Mouse (Mus musculus) C3H10T1/2 (cell line): ENCODE results near the gene Zfp989. TPM values are rescaled to one million over a fixed set of nuclear protein-coding genes. Genes with fewer than 3 reads are reported as not detected.

Source experiments
- polyA plus RNA-seq, 2 experiments: library from polyadenylated mRNA; unstranded; fragments of >200 nt; fragmentation: generic; extraction: Trizol; gene quantifications; one replicate each; pipeline ENCODE4 v1.2.1; 2012; ENCODE audit warnings: missing spikeins in 2 of 2

Zfp989 gene
- polyA plus RNA-seq, result not detected

DNA sequence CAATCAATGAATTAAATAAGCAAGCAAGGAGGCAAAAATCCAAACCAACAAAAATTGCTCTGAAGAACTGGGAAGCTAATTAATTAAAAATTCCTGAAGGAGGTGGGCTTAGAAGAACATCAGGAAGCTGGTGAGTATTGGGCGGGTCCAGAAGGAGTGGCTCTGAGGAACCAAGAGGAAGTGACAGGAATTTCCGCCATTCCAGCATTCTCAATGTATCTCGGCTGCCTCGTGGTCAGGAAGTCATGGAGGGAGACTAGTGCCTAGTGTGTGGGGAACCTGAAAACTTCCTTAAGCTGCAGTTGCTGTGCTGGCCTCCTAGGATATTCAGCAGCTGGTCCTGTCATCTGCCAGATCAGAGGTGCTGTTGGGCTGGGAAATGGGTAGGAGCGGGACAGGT, at the start of gene Zfp989:
TSS of gene Zfp989 (plus strand) at position 220 of the 400 bp plus-strand sequence.

DNA sequence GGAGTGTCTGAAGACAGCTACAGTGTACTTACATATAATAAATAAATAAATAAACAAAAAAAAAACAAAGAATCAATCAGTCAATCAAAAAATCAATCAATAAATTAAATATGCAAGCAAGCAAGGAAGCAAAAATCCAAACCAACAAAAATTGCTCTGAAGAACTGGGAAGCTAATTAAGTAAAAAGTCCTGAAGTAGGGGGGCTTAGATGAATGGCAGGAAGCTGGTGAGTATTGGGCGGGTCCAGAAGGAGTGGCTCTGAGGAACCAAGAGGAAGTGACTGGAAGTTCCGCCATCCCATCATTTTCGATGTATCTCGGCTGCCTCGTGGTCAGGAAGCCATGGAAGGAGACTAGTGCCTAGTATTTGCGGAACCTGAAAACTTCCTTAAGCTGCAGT, 49.8 kb downstream of the Zfp989 start, which contains the start of gene Rex2:
TSS of gene Rex2 (plus strand) at position 301 of the 400 bp plus-strand sequence.

Other genes with a start within 250 kb of the Zfp989 start
- not detected for gene Gm21411, start 62.4 kb upstream of the Zfp989 start, polyA plus RNA-seq
- gene Rex2, start 49.9 kb downstream of the Zfp989 start, polyA plus RNA-seq, result under 1 TPM; 0.01 to 0.07 TPM
- under 1 TPM in 1 of 2 experiments, not detected in 1; 0.45 TPM for gene Zfp991, start 160.1 kb downstream of the Zfp989 start, polyA plus RNA-seq